Mouse (Mus musculus): ENCODE data around the gene Tmem41b.

Gene Tmem41b

DNA sequence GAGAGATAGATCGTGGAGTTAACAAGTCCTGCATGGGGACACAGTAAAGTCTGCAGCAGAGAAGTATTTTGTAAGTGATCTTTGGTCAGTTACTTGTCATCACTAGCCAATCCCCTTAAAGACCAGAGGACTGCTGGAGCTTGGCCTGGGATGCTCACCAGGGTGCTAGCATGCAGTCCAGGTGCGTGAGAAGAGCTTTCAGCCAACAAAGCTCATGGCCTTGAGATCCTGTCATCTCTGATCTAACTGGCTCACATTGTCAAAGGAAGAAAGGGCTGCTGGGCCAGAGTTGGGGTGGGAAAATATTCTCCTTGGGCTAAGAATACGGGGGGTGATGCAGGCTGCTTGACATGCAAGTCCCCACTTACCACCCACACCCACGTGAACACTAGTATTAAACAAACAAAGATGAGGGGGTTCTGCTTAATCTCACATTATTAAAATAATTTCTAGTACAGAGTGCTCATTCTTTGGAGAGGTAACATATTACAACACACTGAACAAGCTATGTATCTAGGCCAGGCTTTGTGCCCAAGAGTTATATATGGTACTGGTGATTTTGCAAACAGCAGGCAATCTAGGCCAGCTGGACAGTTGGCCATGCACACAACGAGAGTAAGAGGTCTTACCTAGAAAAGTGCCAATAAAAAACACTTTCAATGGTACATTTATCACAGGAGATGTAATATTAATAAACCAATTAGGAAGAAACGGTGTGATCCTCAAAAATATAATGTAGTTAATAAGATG is 10.6 kb downstream of the Tmem41b start:
- DNase-seq = no peak

DNA sequence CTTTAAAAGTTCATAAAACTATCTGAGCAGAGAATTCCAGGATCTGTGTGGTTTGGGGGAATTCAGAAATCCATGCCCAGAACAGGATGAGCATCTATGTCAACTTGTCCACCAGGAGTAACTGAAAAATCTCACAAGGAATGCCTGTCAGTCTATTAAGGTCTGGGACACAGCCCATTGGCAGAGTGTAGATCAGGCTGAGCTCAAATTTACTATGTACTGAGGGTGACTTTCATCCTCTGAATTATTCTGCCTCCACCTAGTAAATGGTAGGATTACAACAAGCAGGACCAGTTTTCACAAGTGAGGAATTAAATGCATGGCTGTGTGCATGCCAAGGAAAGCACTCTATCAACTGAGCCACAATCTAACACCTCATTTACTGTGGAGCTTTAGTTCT is 17.2 kb downstream of the Tmem41b start:
- DNase-seq = no peak

DNA sequence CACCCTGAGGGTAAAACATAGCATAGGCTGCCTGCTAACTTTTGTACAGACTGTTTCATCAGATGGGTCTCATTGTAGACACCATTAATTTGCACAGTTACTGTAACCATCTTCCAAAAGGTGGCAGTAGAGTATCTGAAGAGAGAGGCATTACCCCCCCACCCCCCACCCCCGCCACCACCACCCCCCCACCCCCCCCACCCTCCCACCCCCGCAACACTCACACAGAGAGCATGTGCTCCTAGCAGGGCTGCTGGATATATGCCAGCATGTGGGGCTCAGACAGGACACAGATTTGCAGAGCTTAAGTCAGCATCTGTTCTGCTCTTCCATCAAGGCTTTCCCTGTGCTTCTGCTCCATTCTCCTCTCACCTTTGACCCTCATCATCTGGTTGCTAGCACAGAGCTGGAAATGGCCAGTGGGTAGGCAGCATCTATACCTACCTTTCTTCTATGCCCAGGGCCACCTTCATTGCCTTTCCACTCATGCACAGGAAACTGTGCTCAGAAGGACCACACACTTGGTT is 17.7 kb downstream of the Tmem41b start:
- peak; percentile 63 for DNase-seq

DNA sequence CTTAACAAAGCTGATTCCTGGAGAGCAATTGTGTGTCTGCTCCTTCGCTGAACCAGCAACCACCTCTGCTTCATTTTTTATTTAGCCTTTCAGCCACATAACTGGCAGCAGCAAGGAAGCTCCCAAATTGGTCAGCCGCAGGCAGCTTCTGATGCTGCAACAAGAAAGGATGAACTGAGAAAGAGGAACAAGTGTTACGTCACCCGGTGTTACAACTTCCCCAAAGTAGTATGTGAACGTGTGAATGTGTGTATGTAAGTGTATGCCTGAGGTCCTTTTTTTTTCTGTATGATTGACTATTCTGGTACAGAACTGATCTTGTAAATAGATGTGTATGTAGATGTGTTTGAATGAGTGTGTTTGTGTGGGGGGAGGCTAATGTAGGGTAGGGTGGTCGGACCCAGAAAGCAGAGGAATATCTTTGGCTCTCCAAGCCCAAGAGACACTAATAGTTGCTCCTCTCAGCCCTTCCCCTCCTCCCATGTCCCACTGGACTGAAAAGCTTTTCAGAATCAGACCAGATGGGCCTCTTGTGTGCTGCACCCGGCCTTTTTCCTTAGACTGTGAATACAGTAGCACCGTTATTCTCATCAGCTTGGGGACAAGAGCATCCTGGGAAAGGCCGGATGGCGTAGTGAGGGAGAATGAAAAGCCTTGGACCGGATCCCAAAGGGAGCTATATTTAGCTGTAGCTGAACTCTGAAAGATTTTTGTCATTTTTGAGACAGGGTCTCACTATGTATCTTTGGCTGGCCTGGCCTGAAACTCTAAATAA is 18.7 kb downstream of the Tmem41b start:
- DNase-seq = peak; percentile 14

DNA sequence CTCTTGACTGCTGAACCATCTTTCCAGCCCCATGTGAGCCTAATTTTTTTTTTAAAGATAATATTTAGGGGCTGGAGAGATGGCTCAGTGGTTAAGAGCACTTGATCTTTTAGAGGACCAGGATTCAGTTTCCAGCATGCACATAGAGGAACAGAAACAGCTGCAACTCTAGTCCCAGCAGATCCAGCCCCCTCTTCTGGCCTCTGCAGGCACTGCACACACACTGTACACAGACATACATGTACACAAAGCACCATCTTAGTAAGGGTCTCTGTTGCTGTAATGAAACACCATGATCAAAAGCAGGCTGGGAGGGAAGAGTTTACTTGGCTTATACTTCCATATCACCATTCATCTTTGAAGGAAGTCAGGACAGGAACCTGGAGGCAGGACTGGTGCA is 21.1 kb downstream of the Tmem41b start:
- no peak for DNase-seq

DNA sequence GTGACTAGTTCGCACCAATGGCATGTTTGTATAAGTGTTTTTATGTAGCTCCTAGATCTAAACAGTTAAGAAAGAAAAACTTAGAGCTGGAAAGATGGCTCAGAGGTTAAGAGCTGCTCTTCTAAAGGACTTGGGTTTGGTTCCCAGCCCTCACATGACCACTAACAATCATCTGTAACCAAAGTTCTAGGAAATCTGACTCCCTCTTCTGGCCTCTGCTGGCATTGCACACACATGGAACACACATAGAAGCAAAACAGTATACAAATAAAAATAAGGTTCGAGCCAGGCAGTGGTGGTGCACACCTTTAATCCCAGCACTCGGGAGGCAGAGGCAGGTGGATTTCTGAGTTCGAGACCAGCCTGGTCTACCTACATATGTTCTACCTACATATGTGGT is 23.0 kb downstream of the Tmem41b start:
- DNase-seq = no peak

DNA sequence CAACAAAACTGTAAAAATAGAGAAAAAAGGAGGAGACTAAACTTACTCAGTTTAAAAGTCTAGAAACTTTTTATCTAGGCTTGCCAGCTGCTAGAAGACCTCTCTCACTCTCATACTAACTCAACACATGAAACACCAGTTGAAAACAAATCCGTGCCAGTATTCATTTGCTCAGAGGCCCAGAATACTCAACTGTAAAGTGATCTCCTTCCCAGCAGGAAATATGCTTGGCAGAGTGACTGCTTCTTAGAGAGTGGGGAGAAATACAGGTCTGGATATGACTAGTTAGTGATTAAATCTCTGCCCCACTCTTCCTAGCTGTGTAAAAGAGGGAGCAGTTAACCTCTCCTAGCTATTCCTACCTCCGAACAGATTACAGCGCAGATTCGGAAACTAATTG is 24.1 kb downstream of the Tmem41b start:
- no peak for DNase-seq

DNA sequence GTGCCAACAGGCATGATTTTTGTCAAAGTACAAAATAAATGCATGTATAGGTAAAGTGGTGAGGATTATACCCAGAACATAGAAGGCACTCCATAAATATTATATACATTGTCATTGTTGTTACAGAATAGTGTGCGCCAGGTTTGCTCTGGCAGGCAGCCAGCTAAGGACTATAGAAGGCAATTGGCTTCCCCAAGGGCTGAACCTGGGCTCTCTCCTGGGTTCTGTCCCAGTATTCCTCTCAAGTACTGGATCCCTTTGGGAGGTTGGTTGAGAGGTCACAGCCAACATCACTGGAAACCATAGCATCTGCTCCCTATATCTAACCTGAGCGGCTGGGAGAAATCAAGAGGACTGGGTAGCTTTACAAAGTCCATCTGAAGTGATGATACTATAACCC is 25.2 kb downstream of the Tmem41b start:
- peak; percentile 38 for DNase-seq

DNA sequence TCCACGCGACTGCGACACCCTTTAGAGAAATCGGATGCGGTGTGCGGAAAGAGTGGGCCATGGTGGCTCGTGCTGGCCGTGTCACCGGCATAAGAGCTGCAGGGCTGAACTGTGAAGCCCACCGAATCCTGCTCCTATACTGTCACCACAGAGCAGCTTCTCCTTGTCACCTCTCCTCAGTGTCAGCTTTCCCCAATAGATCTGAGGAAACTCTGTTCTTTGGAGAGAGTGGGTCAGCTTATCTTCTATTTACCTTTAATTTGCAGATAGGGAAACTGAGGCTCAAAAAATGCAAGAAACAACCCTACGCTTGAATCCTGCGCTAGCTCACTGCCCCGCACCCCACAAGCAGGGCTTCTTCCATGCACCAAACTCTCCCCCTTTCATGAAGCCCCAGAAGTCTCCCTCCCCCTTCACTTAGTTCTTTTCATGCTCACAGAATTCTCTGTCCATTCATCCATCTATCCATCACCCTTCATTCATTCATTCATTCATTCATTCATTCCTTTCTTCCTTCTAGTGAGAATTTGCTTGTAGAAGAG is 26.0 kb downstream of the Tmem41b start:
- DNase-seq = no peak

DNA sequence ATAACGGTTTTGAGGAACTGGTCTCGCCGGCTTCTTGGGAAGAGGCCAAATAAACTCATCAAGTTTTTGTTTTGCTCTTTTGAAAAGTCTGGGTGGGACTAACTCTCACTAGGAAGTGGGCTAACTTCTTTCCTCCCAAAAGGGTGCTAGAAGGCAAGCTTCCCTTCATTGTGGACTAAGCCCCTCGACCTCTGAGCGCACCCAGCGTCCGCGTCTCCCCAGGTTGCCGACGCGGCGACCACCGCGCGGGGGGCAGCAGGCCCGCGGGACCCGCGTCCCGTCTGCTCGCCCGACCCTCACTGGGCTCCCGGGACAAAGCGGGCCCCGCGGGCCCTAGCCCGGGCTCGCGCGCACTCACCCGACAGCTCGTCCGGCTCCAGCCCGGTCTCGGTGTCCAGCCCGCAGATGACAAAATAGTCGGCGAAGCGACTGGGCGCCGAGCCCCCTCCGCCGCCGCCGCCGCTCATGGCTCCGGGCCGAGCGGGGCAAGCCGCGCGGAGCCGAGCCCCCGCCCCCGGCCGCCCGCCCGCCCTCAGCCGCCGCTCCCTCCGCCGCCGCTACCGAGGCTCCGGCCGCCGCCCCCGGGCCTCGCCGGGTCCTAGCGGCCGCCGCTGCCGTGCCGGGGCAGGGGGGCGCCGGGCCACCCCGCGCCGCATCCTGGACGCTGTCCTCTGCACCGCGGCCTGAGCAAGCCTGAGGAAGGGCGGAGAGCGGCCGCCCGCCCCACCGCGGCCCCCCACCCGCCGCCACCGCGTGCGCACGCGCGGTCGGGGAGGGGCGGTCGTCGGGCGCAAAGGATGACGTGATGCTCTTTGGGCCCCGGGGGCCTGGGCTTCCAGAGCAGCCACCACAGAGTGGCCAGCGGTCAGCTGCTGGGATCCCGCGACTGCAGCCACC is 26.8 kb downstream of the Tmem41b start, which contains the start of gene Dennd5a:
TSS of gene Dennd5a (minus strand) at position 755 of the 897 bp plus-strand sequence.
- DNase-seq = peak; percentile 80

DNA sequence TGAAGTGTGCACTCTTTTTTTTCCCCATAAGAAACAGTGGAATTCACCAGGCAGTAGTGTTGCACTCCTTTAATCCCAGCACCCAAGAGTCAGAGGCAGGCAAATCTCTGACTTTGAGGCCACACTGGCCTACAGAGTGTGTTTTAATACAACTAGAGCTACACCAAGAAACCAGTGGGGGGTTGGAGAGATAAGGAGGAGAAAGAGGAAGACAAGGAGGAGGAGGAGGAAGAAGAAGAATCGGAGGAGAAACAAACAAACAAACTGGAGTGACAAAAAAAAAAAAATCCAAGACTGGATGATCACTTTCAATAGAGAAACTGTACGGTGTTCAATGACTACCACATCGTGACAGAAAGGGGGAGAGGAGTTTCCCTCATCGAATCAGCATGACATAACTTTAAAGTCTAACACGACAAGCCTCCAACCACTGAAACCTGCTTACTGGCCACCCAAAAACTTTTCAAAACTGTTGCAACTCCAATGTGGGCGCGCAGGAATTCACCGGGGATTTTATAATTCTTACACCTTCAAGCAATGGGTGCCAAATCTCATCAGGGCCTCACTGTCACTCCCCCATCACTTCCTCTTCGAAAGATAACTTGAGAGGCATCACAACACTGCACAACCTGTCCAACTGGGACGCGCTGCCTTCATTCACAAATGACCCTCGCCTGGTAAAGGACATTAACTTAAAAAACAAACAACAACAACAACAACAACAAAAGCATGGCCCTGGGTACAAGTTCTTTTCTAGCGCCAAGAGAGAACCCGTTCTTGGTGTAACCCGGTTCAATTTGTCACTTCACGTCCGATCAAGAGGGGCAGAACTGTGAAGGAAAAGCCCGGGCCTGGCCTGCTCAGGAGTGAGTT is 27.6 kb downstream of the Tmem41b start:
- DNase-seq = peak; percentile 16

DNA sequence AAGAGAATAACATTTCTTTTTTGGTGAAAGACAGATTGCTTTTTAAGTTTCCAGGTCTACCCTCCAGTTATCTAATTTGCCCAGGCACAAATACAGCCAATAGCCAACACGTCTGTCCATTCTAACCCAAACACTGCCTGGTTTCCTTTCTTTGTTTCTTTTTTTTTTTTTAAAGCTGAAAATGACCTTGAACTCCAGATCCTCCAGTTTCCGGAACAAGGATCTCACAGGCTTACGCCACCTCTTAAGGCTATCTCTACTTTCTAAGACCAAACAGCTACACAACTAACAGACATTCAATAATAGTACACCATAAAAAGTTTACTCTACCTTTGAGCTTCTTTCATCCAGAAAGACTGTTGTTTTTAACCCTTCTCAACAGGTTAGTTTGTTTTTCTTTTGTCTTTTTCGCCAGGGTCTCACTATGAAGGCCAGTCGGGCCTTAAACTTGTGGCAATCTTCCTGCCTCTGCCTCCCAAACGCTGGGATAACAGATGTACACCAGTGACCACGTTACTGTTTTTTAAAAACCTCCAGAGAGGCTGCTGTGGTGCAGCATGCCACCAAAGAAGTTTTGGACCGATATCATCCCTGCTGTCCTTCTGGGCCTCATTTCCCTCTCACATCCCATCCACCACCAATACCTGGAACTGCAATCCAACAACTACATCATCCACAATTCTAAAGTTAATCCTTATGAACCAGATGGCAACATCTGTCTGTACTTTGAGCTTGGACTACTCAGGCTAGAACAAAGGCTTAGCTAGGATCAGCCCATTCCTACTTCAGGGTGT is 28.5 kb downstream of the Tmem41b start:
- no peak for DNase-seq

DNA sequence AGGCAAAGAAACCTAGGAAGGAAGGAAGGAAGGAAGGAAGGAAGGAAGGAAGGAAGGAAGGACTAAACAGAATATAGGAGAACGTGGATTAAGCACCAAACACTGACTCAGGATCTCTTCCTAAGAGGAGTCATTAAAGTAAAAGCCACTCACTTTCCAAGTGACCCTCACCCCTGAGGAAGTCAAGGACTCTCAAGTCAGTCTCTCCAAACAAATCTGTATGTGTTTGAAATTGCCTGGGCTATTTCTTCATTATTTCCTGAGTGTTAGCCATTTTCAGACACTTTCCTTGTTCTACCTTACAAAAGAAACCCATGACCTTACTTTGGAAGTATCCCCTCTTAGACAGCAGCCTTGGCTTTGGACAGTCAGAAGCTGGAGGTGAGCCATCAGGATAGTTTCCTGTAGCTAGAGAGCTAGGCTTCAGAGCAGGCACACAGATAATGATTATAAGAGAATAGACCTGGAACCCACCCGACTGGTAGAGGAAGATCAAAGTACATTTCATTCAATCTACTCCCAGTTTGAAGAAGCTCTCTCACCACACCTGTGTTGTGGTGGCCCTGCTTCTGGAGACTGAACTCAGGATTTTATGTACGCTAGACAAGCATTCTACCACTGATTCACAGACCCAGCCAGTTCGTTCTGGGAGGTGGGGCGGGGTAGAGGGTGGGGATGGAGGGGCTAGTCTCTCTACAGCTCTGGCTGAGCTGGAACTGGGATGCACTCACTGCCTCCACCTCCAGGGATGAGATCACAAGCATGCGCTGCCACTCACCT is 31.9 kb downstream of the Tmem41b start:
- DNase-seq = no peak

DNA sequence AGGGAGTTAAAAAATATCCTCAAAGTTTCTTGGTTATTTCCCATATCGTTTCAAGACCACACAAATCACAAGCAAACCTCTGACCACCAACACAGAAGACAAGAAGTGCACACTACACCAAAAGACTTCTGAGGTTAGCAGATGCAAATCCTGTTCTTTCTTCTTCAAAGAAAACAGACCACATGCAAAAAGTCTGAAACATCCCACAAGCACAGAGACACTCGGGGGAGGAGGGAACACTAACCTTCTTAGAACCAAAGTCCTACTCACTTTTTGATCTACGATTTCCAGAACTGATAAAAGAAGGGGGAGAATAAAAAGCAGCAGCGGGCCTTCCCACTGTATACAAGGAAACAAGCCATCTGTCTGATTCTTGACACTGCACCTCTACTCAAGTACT is 35.4 kb downstream of the Tmem41b start:
- DNase-seq = no peak

DNA sequence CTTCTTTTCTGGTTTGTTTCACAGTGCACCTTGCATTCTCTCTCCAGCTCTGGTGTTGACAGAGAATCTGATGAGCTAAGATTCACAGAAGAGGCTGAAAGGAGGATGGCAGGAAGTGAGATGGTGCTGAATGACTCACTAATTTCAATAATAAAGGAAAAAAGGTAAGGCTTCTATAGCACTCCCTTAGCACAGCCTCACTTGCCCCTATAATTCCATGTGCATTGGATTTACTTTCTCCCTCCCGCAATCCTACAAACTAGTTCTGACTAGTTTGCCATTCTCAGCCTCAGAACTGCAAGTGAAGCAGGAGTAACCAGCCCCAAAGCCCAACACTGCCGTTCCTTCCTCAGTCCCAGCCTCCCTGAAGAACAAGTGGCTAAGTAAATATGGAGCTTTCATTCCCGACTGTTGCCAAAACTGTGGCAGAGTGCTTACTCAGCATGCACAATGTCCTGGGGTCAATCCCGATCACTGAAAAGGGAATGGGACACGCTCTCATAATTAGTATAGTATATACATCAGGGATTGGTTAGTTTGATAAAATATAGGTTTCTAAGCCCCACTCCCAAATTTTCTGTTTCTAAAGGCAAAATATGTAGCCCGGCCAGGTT is 42.2 kb downstream of the Tmem41b start:
- DNase-seq = no peak

DNA sequence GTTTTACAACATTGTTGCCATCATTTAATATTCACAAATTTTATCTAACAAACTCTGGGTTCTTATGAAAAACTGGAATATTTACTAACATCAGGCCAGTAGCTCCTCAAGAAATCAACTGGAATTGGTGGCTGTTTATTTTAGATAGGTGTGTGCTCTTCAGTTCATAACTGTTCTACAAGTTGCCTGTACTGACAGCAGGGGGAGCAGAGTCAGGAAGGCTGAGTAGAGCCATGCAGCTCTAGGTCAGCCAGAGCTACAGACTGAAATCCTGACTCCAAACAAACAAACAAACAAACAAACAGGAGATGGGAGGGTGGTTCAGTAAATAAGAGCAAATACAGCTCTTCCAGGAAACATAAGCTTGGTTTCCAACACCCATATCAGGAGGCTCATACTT is 57.1 kb downstream of the Tmem41b start:
- DNase-seq = no peak

DNA sequence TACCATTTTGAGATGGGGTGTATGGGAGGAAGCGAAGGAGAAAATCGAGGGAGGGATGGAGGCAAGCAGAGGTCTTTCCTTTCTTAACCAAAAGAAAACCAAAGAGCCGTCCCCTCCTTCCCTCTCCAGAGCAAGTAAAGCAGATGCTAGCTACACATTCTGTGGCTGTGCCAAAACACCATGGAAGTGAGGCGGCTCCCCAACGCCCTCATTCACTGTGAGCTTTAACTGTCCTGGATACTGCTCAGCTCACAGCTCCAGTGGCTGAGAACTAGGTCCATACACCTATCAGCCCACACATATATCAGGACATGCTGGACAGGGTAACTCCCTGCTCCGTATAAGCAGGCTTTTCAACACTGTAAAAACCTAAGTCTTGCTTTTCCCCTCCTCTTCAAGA is 58.4 kb downstream of the Tmem41b start:
- DNase-seq = peak; percentile 18

DNA sequence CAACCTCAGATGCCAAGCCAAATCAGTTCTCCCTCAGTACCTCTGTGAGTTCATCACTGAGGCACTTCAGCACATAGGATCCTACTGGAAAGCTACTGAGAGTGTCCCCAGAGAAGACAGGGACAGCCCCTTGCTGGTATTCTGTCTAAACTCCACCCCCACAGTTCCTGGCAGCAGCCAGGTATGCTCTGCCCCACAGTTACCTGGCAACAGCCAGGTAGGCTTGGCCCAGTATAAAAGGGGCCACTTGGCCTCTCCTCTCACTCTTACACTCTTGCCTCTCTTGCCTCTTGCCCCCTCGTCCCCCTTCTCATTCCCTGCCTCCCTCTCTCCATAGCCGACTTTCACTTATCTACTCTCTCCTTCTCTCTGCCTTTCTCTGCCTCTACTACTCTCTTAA is 61.8 kb downstream of the Tmem41b start:
- DNase-seq = no peak

DNA sequence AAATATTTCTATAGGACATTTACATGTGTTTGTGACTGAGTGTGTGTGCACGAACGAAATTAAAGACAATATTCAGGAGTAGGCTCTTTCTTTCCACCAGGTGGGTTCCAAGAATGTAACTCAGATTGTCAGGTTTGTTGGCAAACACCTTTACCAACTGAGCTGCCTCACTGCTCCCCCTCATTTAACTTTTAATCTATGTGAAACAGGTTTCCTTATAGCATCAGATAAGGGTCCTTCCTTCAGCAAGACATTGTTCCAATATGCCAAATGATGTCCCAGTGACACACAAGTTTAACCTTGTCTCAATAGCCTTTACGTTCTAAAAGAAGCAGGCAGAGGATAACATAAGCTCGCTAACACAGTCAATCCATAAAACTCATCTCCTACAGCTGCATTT is 63.8 kb downstream of the Tmem41b start:
- no peak for DNase-seq

Measured in right cerebral cortex, postnatal 14 days (tissue).